Mouse (Mus musculus) testis, postnatal 10 days (tissue): ENCODE measurements at regions not wholly inside any gene's neighbourhood (a gene's known extent, or its start where the extent isn't known, plus 50 kb on each side); places are given as distances from the start of the nearest gene placed in this dataset.

Experiments used
- DNase-seq: peaks from one replicate; pipeline ENCODE4 v3.0.0; 2021; ENCODE audit warnings: low spot score

GRCm38 (mm10) chr3:35688111-35688510 lies 65.8 kb upstream of the Atp11b start:
- DNase-seq: no peak

- no peak for DNase-seq
These were observed 65.1 kb upstream of the Atp11b start for GRCm38 (mm10) chr3:35688781-35689180.

GRCm38 (mm10) chr3:35693039-35693438 lies 60.9 kb upstream of the Atp11b start:
- peak; percentile 73 for DNase-seq

- no peak for DNase-seq
These were observed 60.4 kb upstream of the Atp11b start for GRCm38 (mm10) chr3:35693551-35693950.

GRCm38 (mm10) chr3:35694241-35694640 lies 59.7 kb upstream of the Atp11b start:
- DNase-seq: no peak

- no peak for DNase-seq
These were observed 58.0 kb upstream of the Atp11b start for GRCm38 (mm10) chr3:35695859-35696258.

GRCm38 (mm10) chr3:35699266-35699665 lies 54.6 kb upstream of the Atp11b start:
- no peak for DNase-seq

- no peak for DNase-seq
These were observed 53.9 kb upstream of the Atp11b start for GRCm38 (mm10) chr3:35699979-35700378.

- DNase-seq: no peak
These were observed 50.2 kb upstream of the Atp11b start for GRCm38 (mm10) chr3:35703528-35704327.
